Mouse (Mus musculus) MEL (cell line): Measurements from ENCODE around the gene Vamp2. TPM values are rescaled to one million over a fixed set of nuclear protein-coding genes. Genes with fewer than 3 reads are reported as not detected.
A peak's percentile ranks its signal among the peaks of the same experiment; 100 is the strongest.

Source experiments
- DNase-seq: peaks from one replicate; pipeline ENCODE4 v3.0.0; 2011; ENCODE audit warnings: low read depth, low spot score
- H3K27ac ChIP-seq: 2 replicates; pipeline ENCODE4 v1.5.1; 2012; ENCODE audit warnings: low read depth, mild to moderate bottlenecking, control low read depth, low read length, moderate library complexity; ENCODE audit not compliant: control insufficient read depth
- H3K27me3 ChIP-seq, 2 experiments: fragments of 150-350 bp in 1 of 2; sonication (generic) in 1 of 2; 2 replicates each; pipeline ENCODE4 v1.6.1; 2012; ENCODE audit warnings: low read length in 2 of 2, mild to moderate bottlenecking in 2 of 2, improper control_type of control experiment in 1 of 2, moderate library complexity in 1 of 2; ENCODE audit not compliant: insufficient read depth in 2 of 2, control insufficient read depth in 1 of 2
- H3K36me3 ChIP-seq, 2 experiments: 2 replicates each; pipeline ENCODE4 v1.6.1; 2012 to 2014; ENCODE audit warnings: low read length in 2 of 2, improper control_type of control experiment in 1 of 2, inconsistent platforms in 1 of 2, mild to moderate bottlenecking in 1 of 2; ENCODE audit not compliant: insufficient read depth in 2 of 2, control insufficient read depth in 1 of 2
- H3K4me1 ChIP-seq, 2 experiments: fragments of 150-350 bp in 1 of 2; sonication (generic) in 1 of 2; 2 replicates each; pipeline ENCODE4 v1.6.1; 2012; ENCODE audit warnings: low read length in 2 of 2, improper control_type of control experiment in 1 of 2, mild to moderate bottlenecking in 1 of 2; ENCODE audit not compliant: insufficient read depth in 2 of 2, control insufficient read depth in 1 of 2
- H3K4me3 ChIP-seq, 2 experiments: fragments of 150-350 bp in 1 of 2; sonication (generic) in 1 of 2; 2 replicates each; pipeline ENCODE4 v1.5.1; 2012; ENCODE audit warnings: low read depth in 2 of 2, low read length in 2 of 2, mild to moderate bottlenecking in 2 of 2, moderate library complexity in 2 of 2, control low read depth in 1 of 2, improper control_type of control experiment in 1 of 2; ENCODE audit not compliant: control insufficient read depth in 1 of 2, insufficient read depth in 1 of 2
- H3K79me2 ChIP-seq: 2 replicates; pipeline ENCODE4 v1.6.1; 2012; ENCODE audit warnings: mild to moderate bottlenecking, low read length, moderate library complexity; ENCODE audit not compliant: control insufficient read depth, poor library complexity, insufficient read depth
- H3K9ac ChIP-seq: 2 replicates; pipeline ENCODE4 v1.6.1; 2012; ENCODE audit warnings: low read depth, mild to moderate bottlenecking, control low read depth, low read length, moderate library complexity; ENCODE audit not compliant: control insufficient read depth, poor library complexity, severe bottlenecking
- H3K9me3 ChIP-seq: fragments of 150-350 bp; sonication (generic); replicated peaks from 2 replicates; pipeline ENCODE4 v1.6.1; 2012; ENCODE audit warnings: mild to moderate bottlenecking, low read length, improper control_type of control experiment, moderate library complexity; ENCODE audit not compliant: insufficient read depth
- ETS1 ChIP-seq: IDR thresholded peaks from 2 replicates; pipeline ENCODE4 v1.6.1; 2012; ENCODE audit warnings: low read depth, mild to moderate bottlenecking, inconsistent platforms, low read length, improper control_type of control experiment, moderate library complexity
- GABPA ChIP-seq: IDR thresholded peaks from 2 replicates; pipeline ENCODE4 v1.6.1; 2012; ENCODE audit warnings: low read depth, mild to moderate bottlenecking, inconsistent platforms, low read length, improper control_type of control experiment, moderate library complexity
- GATA1 ChIP-seq: IDR thresholded peaks from 2 replicates; pipeline ENCODE4 v1.6.1; 2011; ENCODE audit warnings: low read depth, low read length, improper control_type of control experiment
- JUND ChIP-seq: IDR thresholded peaks from 2 replicates; pipeline ENCODE4 v1.6.1; 2011; ENCODE audit warnings: low read depth, mild to moderate bottlenecking, improper control_type of control experiment, low read length
- MAZ ChIP-seq: IDR thresholded peaks from 2 replicates; pipeline ENCODE4 v1.6.1; 2012; ENCODE audit warnings: low read depth, mild to moderate bottlenecking, inconsistent platforms, low read length, improper control_type of control experiment
- MEF2A ChIP-seq: IDR thresholded peaks from 2 replicates; pipeline ENCODE4 v1.6.1; 2014; ENCODE audit warnings: low read depth, mild to moderate bottlenecking, inconsistent platforms, low read length, improper control_type of control experiment; ENCODE audit not compliant: poor library complexity, insufficient replicate concordance, severe bottlenecking; ENCODE audit errors: extremely low read depth
- NELFE ChIP-seq: IDR thresholded peaks from 2 replicates; pipeline ENCODE4 v1.6.1; 2011; ENCODE audit warnings: low read depth, low read length, improper control_type of control experiment
- POLR2A ChIP-seq, 2 experiments: IDR thresholded peaks; 2 replicates each; pipeline ENCODE4 v1.6.1; 2011 to 2012; ENCODE audit warnings: low read length in 2 of 2, mild to moderate bottlenecking in 2 of 2, control low read depth in 1 of 2, improper control_type of control experiment in 1 of 2, low read depth in 1 of 2, moderate library complexity in 1 of 2; ENCODE audit not compliant: control insufficient read depth in 1 of 2, insufficient read depth in 1 of 2, poor library complexity in 1 of 2
- TAL1 ChIP-seq: IDR thresholded peaks from 2 replicates; pipeline ENCODE4 v1.6.1; 2012; ENCODE audit warnings: mild to moderate bottlenecking, inconsistent platforms, low read length, moderate library complexity, mixed read lengths
- TCF12 ChIP-seq: IDR thresholded peaks from 2 replicates; pipeline ENCODE4 v1.6.1; 2014; ENCODE audit warnings: low read depth, mild to moderate bottlenecking, inconsistent platforms, low read length, improper control_type of control experiment, moderate library complexity
- USF1 ChIP-seq: IDR thresholded peaks from 2 replicates; pipeline ENCODE4 v1.6.1; 2014; ENCODE audit warnings: low read depth, mild to moderate bottlenecking, inconsistent platforms, low read length, improper control_type of control experiment, moderate library complexity
- ZC3H11A ChIP-seq: IDR thresholded peaks from 2 replicates; pipeline ENCODE4 v1.6.1; 2012; ENCODE audit warnings: low read depth, mild to moderate bottlenecking, inconsistent platforms, low read length, improper control_type of control experiment
- ZMIZ1 ChIP-seq: IDR thresholded peaks from 2 replicates; pipeline ENCODE4 v1.6.1; 2012; ENCODE audit warnings: low read depth, mild to moderate bottlenecking, inconsistent platforms, low read length, improper control_type of control experiment, moderate library complexity
- polyA plus RNA-seq, 2 experiments: library from polyadenylated mRNA; stranded (reverse) in 1 of 2; unstranded in 1 of 2; fragments of >175 nt in 1 of 2; fragments of >200 nt in 1 of 2; gene quantifications; 2 replicates each; pipeline versions ENCODE4 v1.2.1 to v1.2.4; 2012; ENCODE audit warnings: low replicate concordance in 2 of 2, low read depth in 1 of 2; ENCODE audit not compliant: insufficient read length in 2 of 2, insufficient read depth in 1 of 2, missing spikeins in 1 of 2
- total RNA-seq: library from RNA; depleted of rRNA; stranded (reverse); fragments of 300-350 nt; gene quantifications from 2 replicates; pipeline ENCODE4 v1.2.3, GENCODE M21; 2012

Vamp2 gene
- total and polyA plus RNA-seq, 3 experiments: 3.3 to 28.9 TPM; not detected in 1

DNA sequence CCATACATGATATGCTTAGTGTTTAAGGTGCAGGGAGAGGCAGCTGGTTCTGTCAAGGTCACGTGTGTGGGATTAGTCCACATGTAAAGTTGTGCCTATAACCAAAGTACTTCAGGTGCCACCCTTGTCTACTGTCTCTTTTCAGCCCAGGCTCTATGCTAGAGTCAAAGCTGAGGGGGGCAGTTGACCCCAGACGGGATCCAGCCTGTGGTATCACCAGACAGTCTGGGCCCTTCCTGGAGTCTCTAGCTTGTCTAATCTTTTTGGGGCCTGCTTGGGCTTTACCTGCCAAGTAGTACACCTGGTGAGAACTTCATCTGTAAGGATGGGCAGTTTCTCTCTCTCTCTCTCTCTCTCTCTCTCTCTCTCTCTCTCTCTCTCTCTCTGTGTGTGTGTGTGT is 693 bp upstream of the Vamp2 start:
- Histone ChIP-seq H3K4me1 (peaks cover 3 to 16% of the 10 kb centered on the region in 2 experiments; a peak in 3 of 4 replicates), H3K79me2 (peaks cover 17% of the 10 kb centered on the region), H3K9ac (no peak overlapping the region), H3K27me3 (no peaks in the 10 kb centered on the region; a peak in 2 of 4 replicates), H3K4me3 (no peak overlapping the region), H3K36me3 (peaks cover 5 to 6% of the 10 kb centered on the region in 2 experiments; a peak in 3 of 4 replicates), H3K9me3 (no peaks in the 10 kb centered on the region), H3K27ac (no peak overlapping the region)
- DNase-seq: no peak
- TF ChIP-seq POLR2A (IDR thresholded peaks at IDR 0.05; ENCODE audit: control insufficient read depth in 1 of 2, insufficient read depth in 1 of 2, low read depth in 1 of 2, low read length in 2 of 2, poor library complexity in 1 of 2) (no peak), ZC3H11A (no peak), ZMIZ1 (no peak), TAL1 (no peak), USF1 (peak; percentile 25; the same call in 1 of the 2 replicates), TCF12 (no peak)

DNA sequence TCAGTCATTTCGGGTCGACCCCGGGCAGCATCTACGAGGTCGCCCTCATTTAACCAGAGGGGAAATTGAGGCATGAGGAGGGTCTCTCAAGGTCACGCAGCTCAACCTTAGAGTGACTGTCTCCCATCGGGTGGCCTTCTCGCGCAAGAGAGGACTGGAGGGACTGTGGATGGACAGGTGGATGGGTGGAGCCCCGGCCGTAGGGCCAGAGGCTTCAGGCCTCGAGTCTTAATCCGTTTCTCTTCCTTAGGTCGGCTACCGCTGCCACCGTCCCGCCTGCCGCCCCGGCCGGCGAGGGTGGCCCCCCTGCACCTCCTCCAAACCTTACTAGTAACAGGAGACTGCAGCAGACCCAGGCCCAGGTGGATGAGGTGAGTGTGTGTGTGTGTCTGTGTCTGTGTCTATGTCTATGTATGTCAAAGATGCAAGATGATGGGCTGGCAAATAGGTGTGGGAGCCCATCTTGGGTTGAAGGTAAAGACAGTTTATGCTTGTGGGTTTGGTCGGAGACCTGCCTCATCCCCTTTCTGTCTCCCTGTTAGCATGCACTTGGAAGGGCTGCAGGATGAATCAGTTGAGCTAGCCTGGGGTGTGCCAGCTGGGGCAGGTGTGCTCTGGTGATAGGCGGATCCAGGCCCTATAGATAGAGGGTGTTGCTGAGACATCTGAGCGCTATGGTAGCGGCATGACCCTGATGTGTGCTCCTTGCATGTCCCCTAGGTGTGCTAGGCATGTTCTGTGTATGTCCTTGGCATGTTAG is 746 bp downstream of the Vamp2 start:
- peak overlapping the region; percentile 77 to 100 for H3K4me3 ChIP-seq
- peaks cover 17% of the 10 kb centered on the region for H3K79me2 ChIP-seq
- no peak for TF ChIP-seq JUND
- 0 out of 2 replicates have a peak, but pooled peaks have one; percentile 28 for TF ChIP-seq ETS1
- TF ChIP-seq TAL1: peak; percentile 55
- peaks cover 3 to 16% of the 10 kb centered on the region in 2 experiments; a peak in 3 of 4 replicates for H3K4me1 ChIP-seq
- H3K27ac ChIP-seq: peak overlapping the region; percentile 56
- peaks cover 5 to 6% of the 10 kb centered on the region in 2 experiments; a peak in 3 of 4 replicates for H3K36me3 ChIP-seq
- H3K9me3 ChIP-seq: no peaks in the 10 kb centered on the region
- H3K27me3 ChIP-seq: no peaks in the 10 kb centered on the region
- no peak for DNase-seq
- H3K9ac ChIP-seq: peak overlapping the region; percentile 94

DNA sequence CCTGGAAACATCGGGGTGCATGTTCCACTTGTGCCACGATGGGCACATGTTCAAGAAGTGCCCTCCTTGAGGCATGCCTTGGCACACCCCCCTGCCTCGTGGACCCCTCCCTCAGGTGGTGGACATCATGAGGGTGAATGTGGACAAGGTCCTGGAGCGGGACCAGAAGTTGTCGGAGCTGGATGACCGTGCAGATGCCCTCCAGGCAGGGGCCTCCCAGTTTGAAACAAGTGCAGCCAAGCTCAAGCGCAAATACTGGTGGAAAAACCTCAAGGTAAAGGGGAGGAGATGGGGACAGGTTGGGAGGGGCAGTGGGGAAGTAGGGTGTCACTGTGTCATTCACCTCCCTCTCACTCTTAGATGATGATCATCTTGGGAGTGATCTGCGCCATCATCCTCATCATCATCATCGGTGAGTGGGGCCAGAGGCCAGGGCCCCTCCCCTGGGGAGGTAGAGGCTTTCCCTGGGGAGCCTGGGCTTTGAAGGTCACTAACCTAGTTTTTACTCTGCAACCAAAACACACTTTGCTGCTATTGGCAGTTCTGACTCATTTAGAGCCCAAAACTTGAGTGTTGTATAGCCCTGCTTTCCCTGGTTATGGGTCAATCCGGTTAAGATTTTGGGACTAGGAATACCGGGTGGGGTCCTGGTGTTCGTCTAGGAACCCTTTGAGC is 1.5 kb downstream of the Vamp2 start:
- no peak overlapping the region for H3K27ac ChIP-seq
- DNase-seq: no peak
- H3K36me3 ChIP-seq: peaks cover 6 to 7% of the 10 kb centered on the region in 2 experiments
- H3K9me3 ChIP-seq: no peaks in the 10 kb centered on the region
- no peaks in the 10 kb centered on the region for H3K27me3 ChIP-seq
- peak overlapping the region; percentile 77 to 100 for H3K4me3 ChIP-seq
- H3K9ac ChIP-seq: peak overlapping the region; percentile 94
- peaks cover 3 to 16% of the 10 kb centered on the region in 2 experiments; a peak in 3 of 4 replicates for H3K4me1 ChIP-seq
- TF ChIP-seq ZC3H11A: no peak
- no peak for TF ChIP-seq POLR2A (IDR thresholded peaks at IDR 0.05; ENCODE audit: control insufficient read depth in 1 of 2, insufficient read depth in 1 of 2, low read depth in 1 of 2, low read length in 2 of 2, poor library complexity in 1 of 2)
- no peak for TF ChIP-seq MEF2A
- no peak for TF ChIP-seq GABPA
- no peak for TF ChIP-seq JUND
- TF ChIP-seq NELFE: no peak
- TF ChIP-seq GATA1: no peak
- TF ChIP-seq MAZ: no peak
- peaks cover 17% of the 10 kb centered on the region for H3K79me2 ChIP-seq
